Mouse (Mus musculus): ENCODE measurements around the gene Evx2.

GRCm38 (mm10) chr2:74691995-74692807 lies 32.8 kb upstream of the Evx2 start:
- TF ChIP-seq GATA1 (IDR thresholded peaks at IDR 0.05; ENCODE audit: borderline replicate concordance, low read length) (no peak), FLI1 (IDR thresholded peaks at IDR 0.05; ENCODE audit: low read length) (no peak)
